Mouse (Mus musculus): ENCODE measurements around the gene 1810010H24Rik. TPM values are rescaled to one million over a fixed set of nuclear protein-coding genes. Genes with fewer than 3 reads are reported as not detected.
"Not testable (repeated sequence)": the region's sequence is repeated elsewhere in the genome, so short reads cannot be mapped to it uniquely, and the experiment has no call there.

1810010H24Rik gene
- 4.3 and 4.5 TPM in 2 replicates for polyA plus RNA-seq (2016; fragmentation: Nextera tagmentation; extraction: Ambion mirVana)

GRCm38 (mm10) chr11:107025411-107026321, at the start of gene 1810010H24Rik:
Gene 1810010H24Rik, plus strand, starts transcription at chr11:107025681.
- no peaks in the 10 kb centered on the region for H3K27me3 ChIP-seq
- WGBS: under 1% methylated on average over 45 of the region's 45 CpGs
- H3K9ac ChIP-seq: peak within 1 kb of the TSS; percentile 70
- peak within 1 kb of the TSS; percentile 74 for H3K27ac ChIP-seq
- H3K4me2 ChIP-seq (replicated peaks): peak within 1 kb of the TSS; percentile 69
- H3K9me3 ChIP-seq (replicated peaks): no peaks in the 10 kb centered on the region
- peaks cover 39% of the 10 kb centered on the region for H3K4me1 ChIP-seq
- H3K4me3 ChIP-seq: peak within 1 kb of the TSS; percentile 43
- H3K36me3 ChIP-seq: no peaks in the 10 kb centered on the region
- ATAC-seq (ENCODE audit: low FRiP score): no peak

- Histone ChIP-seq H3K9me3 (replicated peaks) (no peaks in the 10 kb centered on the region), H3K36me3 (no peaks in the 10 kb centered on the region), H3K4me2 (replicated peaks) (no peak overlapping the region), H3K27me3 (no peaks in the 10 kb centered on the region), H3K4me1 (no peaks in the 10 kb centered on the region), H3K9ac (no peak overlapping the region), H3K4me3 (no peak overlapping the region), H3K27ac (no peak overlapping the region)
- WGBS: 88% methylated on average over 8 of the region's 8 CpGs
- no peak for ATAC-seq (ENCODE audit: low FRiP score)
Observed at GRCm38 (mm10) chr11:106976194-106976593, 49.3 kb upstream of the 1810010H24Rik start.

GRCm38 (mm10) chr11:106980455-106980854, 45.0 kb upstream of the 1810010H24Rik start:
- H3K4me3 ChIP-seq: no peak overlapping the region

GRCm38 (mm10) chr11:106981787-106982186, 43.7 kb upstream of the 1810010H24Rik start:
- Histone ChIP-seq H3K4me3 (no peak overlapping the region), H3K4me2 (replicated peaks) (no peak overlapping the region), H3K36me3 (peaks cover 5% of the 10 kb centered on the region; the same call in 1 of the 2 replicates), H3K27me3 (no peaks in the 10 kb centered on the region), H3K9me3 (replicated peaks) (no peaks in the 10 kb centered on the region), H3K4me1 (no peaks in the 10 kb centered on the region), H3K9ac (no peak overlapping the region), H3K27ac (no peak overlapping the region)
- 46% methylated on average over 1 of the region's 1 CpGs for WGBS
- no peak for ATAC-seq (ENCODE audit: low FRiP score)

More at GRCm38 (mm10) chr11:106980455-106980854, 45.0 kb upstream of the 1810010H24Rik start:
- no peak overlapping the region for H3K27ac ChIP-seq
- 31% methylated on average over 7 of the region's 7 CpGs for WGBS
- peaks cover 5% of the 10 kb centered on the region; the same call in 1 of the 2 replicates for H3K36me3 ChIP-seq
- H3K9me3 ChIP-seq (replicated peaks): no peaks in the 10 kb centered on the region
- no peak overlapping the region for H3K4me2 ChIP-seq (replicated peaks)
- no peak for ATAC-seq (ENCODE audit: low FRiP score)
- no peaks in the 10 kb centered on the region for H3K27me3 ChIP-seq
- H3K9ac ChIP-seq: no peak overlapping the region
- H3K4me1 ChIP-seq: no peaks in the 10 kb centered on the region

DNA sequence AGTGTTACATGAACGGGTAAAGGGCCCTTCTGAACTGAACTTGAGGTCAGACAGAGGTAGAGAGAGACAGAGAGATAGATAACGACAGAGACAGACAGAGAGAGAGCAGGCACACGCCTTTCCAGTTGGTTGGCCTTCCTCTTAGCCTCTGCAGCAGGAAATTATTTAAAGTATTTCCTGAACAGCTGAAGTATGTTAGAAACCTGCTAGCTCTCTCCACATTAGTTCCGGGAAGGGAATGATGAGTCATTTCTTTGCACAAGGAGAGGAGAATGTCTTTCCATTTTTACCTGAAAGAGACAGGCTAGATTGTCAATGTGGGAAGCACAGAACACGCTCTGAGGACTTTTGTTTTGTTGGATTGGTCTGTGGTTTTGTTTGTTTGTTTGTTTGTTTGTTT, 43.1 kb upstream of the 1810010H24Rik start:
- no peaks in the 10 kb centered on the region for H3K4me1 ChIP-seq
- no peak overlapping the region for H3K4me2 ChIP-seq (replicated peaks)
- no peak overlapping the region for H3K27ac ChIP-seq
- H3K4me3 ChIP-seq: no peak overlapping the region
- H3K36me3 ChIP-seq: peaks cover 7% of the 10 kb centered on the region
- no peak overlapping the region for H3K9ac ChIP-seq
- H3K27me3 ChIP-seq: no peaks in the 10 kb centered on the region
- WGBS: 64% methylated on average over 5 of the region's 5 CpGs
- H3K9me3 ChIP-seq (replicated peaks): no peaks in the 10 kb centered on the region
- no peak for ATAC-seq (ENCODE audit: low FRiP score)

DNA sequence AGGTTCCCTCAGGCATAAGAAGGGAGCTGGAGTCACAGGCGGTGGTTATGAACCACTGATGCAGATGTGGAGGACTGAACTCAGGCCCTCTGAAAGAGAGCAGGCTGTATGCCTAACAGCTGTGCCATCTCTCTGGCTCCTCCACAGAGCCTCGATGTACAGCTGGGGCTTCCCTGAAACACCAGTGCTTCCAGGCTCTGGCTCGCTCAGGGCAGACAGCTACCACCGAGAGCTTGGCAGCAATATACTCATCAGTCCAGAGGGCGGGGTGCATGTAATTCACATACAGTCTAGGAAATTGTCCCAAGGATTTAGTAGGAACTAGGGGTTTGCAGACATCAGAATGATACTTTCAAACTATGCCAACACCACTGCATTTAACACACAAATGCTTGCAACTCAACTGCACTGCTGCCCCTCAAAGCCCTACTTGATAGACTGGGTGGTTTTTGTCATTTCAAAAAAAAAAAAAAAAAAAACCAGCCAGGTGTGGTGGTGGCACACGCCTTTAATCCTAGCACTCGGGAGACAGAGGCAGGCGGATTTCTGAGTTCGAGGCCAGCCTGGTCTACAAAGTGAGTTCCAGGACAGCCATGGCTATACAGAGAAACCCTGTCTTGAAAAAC, 39.4 kb upstream of the 1810010H24Rik start:
- not testable (repeated sequence) for H3K27me3 ChIP-seq; H3K27ac ChIP-seq; H3K4me1 ChIP-seq; H3K4me3 ChIP-seq; H3K9me3 ChIP-seq (replicated peaks); ATAC-seq (ENCODE audit: low FRiP score); H3K4me2 ChIP-seq (replicated peaks); H3K9ac ChIP-seq
- H3K36me3 ChIP-seq: peaks cover 37% of the 10 kb centered on the region
- WGBS: 90% methylated on average over 9 of the region's 9 CpGs

- Histone ChIP-seq H3K4me1 (no peaks in the 10 kb centered on the region), H3K27me3 (no peaks in the 10 kb centered on the region), H3K4me2 (replicated peaks) (no peak overlapping the region), H3K4me3 (no peak overlapping the region), H3K36me3 (peaks cover 47% of the 10 kb centered on the region), H3K9ac (no peak overlapping the region), H3K27ac (no peak overlapping the region), H3K9me3 (replicated peaks) (no peaks in the 10 kb centered on the region)
- 87% methylated on average over 2 of the region's 2 CpGs for WGBS
- ATAC-seq (ENCODE audit: low FRiP score): no peak
Observed at GRCm38 (mm10) chr11:106987384-106987783, 38.1 kb upstream of the 1810010H24Rik start.

- Histone ChIP-seq H3K4me3 (no peak overlapping the region), H3K4me1 (peaks cover 10% of the 10 kb centered on the region), H3K9me3 (replicated peaks) (no peaks in the 10 kb centered on the region), H3K4me2 (replicated peaks) (no peak overlapping the region), H3K27me3 (no peaks in the 10 kb centered on the region), H3K36me3 (peaks cover 63% of the 10 kb centered on the region), H3K27ac (no peak overlapping the region), H3K9ac (no peak overlapping the region)
- ATAC-seq (ENCODE audit: low FRiP score): no peak
- 88% methylated on average over 3 of the region's 3 CpGs for WGBS
Observed at GRCm38 (mm10) chr11:106994246-106995085, 31.0 kb upstream of the 1810010H24Rik start.

DNA sequence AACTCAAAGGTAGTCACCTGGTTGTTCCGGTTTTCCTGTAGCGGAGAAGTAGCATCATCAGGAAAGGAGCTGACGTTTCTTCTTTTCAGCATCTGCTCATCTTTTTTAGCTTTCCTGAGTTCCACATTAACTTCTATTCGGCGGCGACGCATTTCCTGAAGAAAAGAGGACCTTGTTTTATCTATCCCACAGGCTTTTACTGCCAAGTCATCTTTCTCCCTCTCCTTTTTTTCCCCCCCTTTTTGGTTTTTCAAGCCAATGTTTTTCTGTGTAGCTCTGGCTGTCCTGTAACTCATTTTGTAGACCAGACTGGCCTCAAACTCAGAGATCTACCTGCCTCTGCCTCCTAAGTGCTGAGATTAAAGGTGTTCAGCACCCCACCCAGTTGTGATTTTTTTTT, 29.0 kb upstream of the 1810010H24Rik start:
- not testable (repeated sequence) for H3K9me3 ChIP-seq (replicated peaks); H3K27ac ChIP-seq; ATAC-seq (ENCODE audit: low FRiP score); H3K9ac ChIP-seq; H3K27me3 ChIP-seq; H3K4me2 ChIP-seq (replicated peaks); H3K4me3 ChIP-seq
- Histone ChIP-seq H3K36me3 (peaks cover 44% of the 10 kb centered on the region), H3K4me1 (peaks cover 10% of the 10 kb centered on the region)
- WGBS: 97% methylated on average over 7 of the region's 7 CpGs

- WGBS: 16% methylated on average over 5 of the region's 5 CpGs
- ATAC-seq (ENCODE audit: low FRiP score): no peak
Observed at GRCm38 (mm10) chr11:106997976-106998375, 27.5 kb upstream of the 1810010H24Rik start.

DNA sequence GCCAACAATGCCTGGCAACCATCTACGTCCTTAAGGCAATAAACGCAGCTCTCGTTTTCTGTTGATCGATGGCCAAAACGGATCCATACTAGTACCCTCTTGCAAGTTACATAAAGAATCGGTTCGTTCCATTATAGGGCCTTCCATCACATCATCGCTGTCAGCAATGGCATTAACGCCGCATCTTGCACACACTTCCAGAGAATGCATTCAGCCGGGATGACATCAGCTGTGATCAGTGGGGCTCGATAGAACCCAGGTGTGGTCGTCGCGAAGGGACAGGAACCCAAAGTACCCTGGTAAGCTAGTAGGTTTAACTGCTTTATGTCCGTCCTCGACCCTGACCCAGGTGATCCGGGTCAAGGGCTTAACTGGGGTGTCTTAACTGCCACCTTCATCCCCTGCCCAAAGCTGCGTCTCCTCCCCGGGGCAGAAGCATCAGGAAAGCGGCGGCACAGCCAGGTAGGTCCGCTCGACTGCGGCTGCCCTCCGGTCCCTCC, 26.8 kb upstream of the 1810010H24Rik start:
- under 1% methylated on average over 26 of the region's 26 CpGs for WGBS
- Histone ChIP-seq H3K36me3 (peaks cover 31% of the 10 kb centered on the region), H3K9me3 (replicated peaks) (no peaks in the 10 kb centered on the region), H3K4me3 (peak overlapping the region; percentile 78), H3K9ac (peak overlapping the region; percentile 83), H3K4me1 (peaks cover 10% of the 10 kb centered on the region), H3K27ac (peak overlapping the region; percentile 83), H3K27me3 (no peaks in the 10 kb centered on the region), H3K4me2 (replicated peaks) (peak overlapping the region; percentile 57)
- ATAC-seq (ENCODE audit: low FRiP score): peak; percentile 53

More at GRCm38 (mm10) chr11:106997976-106998375, 27.5 kb upstream of the 1810010H24Rik start:
- H3K9ac ChIP-seq: peak overlapping the region; percentile 83
- peaks cover 10% of the 10 kb centered on the region for H3K4me1 ChIP-seq
- no peaks in the 10 kb centered on the region for H3K27me3 ChIP-seq
- H3K9me3 ChIP-seq (replicated peaks): no peaks in the 10 kb centered on the region
- peak overlapping the region; percentile 57 for H3K4me2 ChIP-seq (replicated peaks)
- H3K27ac ChIP-seq: no peak overlapping the region; the same call in 1 of the 2 replicates
- peak overlapping the region; percentile 78 for H3K4me3 ChIP-seq
- H3K36me3 ChIP-seq: peaks cover 34% of the 10 kb centered on the region
